Mouse (Mus musculus): Measurements from ENCODE around the gene Arrb1.
"Not testable (repeated sequence)": the region's sequence is repeated elsewhere in the genome, so short reads cannot be mapped to it uniquely, and the experiment has no call there.

The Arrb1 gene

DNA sequence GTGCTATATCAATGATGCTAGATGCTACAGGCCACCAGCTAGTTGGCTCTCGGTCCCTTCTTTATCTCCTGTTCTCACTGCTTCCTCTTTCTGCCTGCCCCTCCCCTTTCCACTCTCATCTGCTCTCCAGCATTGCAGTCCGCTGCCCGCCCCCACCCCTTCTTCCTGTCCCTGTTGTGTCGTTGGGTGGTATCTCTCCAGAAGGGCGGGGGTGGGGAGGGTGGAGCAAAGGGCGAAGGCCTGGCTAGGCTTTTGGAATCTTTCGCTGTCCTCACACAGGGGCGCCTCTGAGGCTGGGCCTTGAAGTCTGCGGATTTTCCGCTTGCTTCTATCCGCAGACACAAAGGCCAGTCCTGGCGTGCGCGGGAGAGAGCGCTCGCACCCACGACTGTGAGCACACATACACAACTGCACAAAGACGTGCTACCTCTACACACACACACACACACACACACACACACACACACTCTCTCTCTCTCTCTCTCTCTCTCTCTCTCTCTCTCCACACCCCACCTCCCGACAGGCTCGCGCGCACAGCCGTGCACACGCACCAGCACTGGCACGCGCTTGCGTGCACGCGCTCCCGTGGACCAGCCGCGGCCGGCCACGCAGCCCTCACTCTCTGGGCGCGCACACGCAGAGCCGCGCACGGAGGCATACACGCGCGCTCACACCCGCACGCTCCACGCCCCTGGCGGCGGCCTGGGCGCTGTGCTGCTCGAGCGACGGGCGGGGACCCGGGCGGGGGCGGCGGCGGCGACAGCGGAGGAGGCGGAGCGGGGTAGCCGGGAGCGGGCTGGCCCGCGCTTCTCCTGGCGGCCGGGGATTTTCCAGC is at the start of gene Arrb1:
Gene Arrb1 (plus strand): TSS at position 566 of the 835 bp plus-strand sequence.
- peak; percentile 63 for DNase-seq (ENCODE audit: low spot score)

GRCm38 (mm10) chr7:99489708-99490107 is 45.6 kb upstream of the Arrb1 start:
- DNase-seq (ENCODE audit: low spot score): no peak

DNA sequence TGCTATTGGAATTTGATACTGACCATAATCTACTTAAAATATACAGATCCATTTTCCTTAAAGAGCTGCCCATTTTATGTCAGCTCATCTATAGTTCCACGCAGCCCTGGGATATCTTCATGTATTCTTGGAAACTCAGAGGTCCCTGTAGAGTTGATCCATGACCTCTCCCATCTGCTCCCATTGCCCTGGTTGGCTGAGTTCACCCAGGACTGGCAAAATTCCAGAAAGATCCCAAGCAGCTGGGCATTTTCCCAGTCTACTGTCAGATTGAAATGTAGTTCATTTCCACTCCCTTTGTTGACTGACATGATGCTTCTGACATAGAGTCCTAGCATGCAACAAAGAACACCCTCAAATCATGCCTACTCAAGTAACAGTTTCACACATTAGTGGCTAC is 36.1 kb upstream of the Arrb1 start:
- DNase-seq (ENCODE audit: low spot score): no peak

DNA sequence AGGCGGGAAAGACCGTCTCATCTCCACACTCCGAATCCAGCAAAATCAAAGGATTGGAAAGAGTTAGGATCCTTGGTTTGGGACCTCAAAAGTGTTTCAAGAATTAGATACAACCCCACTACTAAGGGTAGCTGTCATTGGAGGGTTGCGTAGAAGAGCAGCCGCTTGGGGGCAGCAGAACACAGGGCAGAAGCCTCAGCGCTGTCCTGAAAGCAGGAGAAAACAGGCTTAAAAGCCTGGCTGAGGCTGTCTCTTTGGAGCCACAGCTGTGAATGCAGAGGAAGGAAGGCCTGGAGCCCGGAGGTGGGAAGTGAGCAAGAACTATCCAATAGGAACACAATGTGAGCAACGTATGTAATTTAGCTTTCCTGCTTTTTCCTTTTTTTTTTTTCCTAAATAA is 35.1 kb upstream of the Arrb1 start:
- DNase-seq (ENCODE audit: low spot score): peak; percentile 45

DNA sequence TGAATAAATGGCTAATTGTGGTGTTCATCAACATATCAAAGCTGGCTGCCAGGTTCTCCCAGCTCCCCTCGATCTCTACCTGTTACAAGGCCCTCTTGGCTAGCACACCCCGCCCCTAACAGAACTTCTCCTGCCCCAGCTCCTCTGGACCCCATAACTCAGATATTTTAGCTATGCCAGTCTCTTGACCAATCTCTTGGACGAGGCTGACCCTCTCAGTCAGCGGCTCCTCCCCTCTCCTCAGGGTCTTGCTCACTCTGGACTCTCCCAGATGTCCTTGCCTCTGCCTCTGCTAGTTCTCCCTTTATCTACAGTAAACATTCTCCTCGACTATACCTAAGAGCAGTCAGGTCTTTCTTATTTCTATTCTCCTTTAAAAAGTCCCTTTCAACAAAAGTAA is 34.6 kb upstream of the Arrb1 start:
- peak; percentile 24 for DNase-seq (ENCODE audit: low spot score)

- DNase-seq (ENCODE audit: low spot score): no peak
These were observed 34.1 kb upstream of the Arrb1 start for GRCm38 (mm10) chr7:99501148-99501547.

DNA sequence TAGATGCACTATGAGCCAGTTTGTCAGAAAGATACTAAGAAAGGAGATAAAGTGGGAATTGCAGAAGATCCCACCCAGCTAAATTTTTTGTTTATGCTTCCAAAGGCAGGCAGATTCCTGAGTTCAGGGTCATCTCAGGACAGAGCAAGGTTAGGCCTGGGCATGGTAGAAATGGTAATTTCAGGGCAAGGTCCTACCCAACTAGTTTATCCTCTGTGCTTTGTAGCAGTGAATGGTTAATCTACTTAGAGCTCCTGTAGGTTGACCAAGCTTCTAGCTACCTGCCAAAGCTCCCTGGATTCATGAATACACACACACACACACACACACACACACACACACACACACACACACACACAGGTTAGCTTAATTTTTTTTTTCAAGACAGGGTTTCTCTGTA is 30.7 kb upstream of the Arrb1 start:
- no peak for DNase-seq (ENCODE audit: low spot score)

DNA sequence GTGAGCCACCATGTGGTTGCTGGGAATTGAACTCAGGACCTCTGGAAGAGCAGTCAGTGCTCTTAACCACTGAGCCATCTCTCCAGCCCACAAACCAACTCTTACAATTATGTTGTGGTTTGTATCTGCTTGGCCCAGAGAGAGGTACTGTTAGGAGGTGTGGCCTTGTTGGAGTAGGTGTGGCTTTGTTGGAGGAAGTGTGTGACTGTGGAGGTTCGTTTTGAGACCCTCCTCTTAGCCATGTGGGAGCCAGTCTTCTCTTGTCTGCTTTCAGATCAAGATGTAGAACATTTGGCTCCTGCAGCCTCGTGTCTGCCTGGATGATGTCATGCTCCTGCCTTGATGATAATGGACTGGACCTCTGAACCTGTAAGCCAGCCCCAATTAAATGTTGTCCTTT is 27.1 kb upstream of the Arrb1 start:
- not testable (repeated sequence) for DNase-seq (ENCODE audit: low spot score)

DNA sequence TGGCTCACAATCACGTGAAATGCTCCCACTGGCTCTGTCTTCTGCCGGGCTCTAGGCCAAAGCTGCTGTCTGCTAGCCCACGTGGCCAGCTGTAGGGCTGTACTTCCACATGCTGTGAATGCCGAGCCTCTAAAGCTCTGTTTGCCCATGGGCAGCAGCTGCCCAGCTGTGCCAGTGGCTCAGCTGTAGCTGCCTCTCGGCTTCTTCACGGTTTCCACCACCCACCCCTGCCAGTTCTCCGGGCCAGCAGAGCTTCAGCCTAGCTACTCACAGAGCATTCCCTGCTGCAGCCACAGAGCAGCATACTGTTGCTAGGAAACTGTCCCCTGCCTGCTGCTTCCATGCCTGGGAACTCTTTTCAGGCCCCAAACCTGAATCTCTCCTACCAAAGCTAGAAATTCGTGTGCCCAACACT is 25.2 kb upstream of the Arrb1 start:
- peak; percentile 40 for DNase-seq (ENCODE audit: low spot score)

- no peak for DNase-seq (ENCODE audit: low spot score)
These were observed 19.0 kb upstream of the Arrb1 start for GRCm38 (mm10) chr7:99516092-99516813.

GRCm38 (mm10) chr7:99516814-99517157 is 18.5 kb upstream of the Arrb1 start:
- DNase-seq (ENCODE audit: low spot score): no peak

DNA sequence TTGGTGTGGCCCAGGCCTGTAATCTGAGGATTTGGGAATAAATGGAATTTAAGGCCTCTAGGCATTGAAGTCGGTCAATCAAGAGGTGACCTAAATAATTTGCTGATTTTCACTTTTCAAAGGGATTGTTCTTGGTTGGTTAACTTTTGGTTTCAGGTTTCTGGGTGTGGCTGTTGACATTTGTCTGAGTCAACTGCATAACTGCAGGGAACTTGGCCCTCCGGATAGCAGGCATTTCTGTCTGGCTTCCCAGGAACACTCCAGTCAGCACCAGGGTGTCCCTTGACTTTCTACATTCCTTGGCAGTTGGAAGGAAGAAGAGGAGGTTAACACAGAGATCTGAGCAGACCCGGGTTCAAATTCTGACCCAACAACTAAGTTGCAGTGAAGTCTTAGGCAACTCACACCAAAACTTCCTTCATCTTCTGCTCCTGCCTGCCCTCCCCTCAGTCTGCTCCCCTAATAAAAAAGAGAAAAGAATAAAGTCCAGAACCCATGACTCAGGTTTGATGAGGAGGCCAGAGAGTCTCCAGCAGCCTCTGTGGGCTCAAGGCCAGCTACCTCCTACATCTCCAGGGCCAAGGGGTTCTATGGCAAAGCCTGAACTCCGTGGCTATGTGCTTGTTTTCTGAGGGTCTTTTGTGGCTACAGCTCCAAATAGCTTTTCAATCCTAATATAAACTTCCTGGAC is 16.2 kb upstream of the Arrb1 start:
- no peak for DNase-seq (ENCODE audit: low spot score)

GRCm38 (mm10) chr7:99523121-99523520 is 12.1 kb upstream of the Arrb1 start:
- no peak for DNase-seq (ENCODE audit: low spot score)

- no peak for DNase-seq (ENCODE audit: low spot score)
These were observed 11.4 kb upstream of the Arrb1 start for GRCm38 (mm10) chr7:99523837-99524236.

GRCm38 (mm10) chr7:99528547-99528946 is 6.7 kb upstream of the Arrb1 start:
- no peak for DNase-seq (ENCODE audit: low spot score)

GRCm38 (mm10) chr7:99529410-99529809 is 5.9 kb upstream of the Arrb1 start:
- DNase-seq (ENCODE audit: low spot score): no peak

GRCm38 (mm10) chr7:99531408-99531970 is 3.8 kb upstream of the Arrb1 start:
- no peak for DNase-seq (ENCODE audit: low spot score)

- DNase-seq (ENCODE audit: low spot score): no peak
These were observed 2.7 kb upstream of the Arrb1 start for GRCm38 (mm10) chr7:99532526-99532925.

DNA sequence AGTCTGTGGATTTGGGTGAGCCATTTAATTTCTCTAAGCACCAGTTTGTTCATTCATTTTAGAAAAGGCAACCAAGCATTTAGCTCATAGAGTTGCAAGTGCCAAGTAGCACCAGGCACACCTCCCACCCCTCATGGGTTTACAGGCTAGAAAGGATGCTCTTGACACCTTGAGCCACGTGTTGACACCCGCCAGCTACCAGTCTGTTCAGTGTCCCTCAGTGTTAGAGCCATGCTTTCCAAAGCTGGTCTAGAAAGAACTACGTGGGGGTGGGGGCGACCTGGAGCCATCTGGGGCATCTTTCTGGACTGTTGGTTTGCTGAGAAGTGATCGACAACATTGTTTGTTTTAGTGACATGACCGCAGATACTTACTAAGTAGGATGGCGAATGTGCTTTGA is 1.7 kb upstream of the Arrb1 start:
- no peak for DNase-seq (ENCODE audit: low spot score)

GRCm38 (mm10) chr7:99534501-99534900 is 765 bp upstream of the Arrb1 start:
- no peak for DNase-seq (ENCODE audit: low spot score)

GRCm38 (mm10) chr7:99535741-99536501 is 655 bp downstream of the Arrb1 start:
- DNase-seq (ENCODE audit: low spot score): no peak

All from ovary, adult 18-20 months (tissue).